Mouse (Mus musculus): ENCODE measurements around the gene Gas2l3. TPM values are rescaled to one million over a fixed set of nuclear protein-coding genes. Genes with fewer than 3 reads are reported as not detected.

Gas2l3 gene
- polyA plus RNA-seq, 1 experiment from 2014 or later: 6.0 TPM

DNA sequence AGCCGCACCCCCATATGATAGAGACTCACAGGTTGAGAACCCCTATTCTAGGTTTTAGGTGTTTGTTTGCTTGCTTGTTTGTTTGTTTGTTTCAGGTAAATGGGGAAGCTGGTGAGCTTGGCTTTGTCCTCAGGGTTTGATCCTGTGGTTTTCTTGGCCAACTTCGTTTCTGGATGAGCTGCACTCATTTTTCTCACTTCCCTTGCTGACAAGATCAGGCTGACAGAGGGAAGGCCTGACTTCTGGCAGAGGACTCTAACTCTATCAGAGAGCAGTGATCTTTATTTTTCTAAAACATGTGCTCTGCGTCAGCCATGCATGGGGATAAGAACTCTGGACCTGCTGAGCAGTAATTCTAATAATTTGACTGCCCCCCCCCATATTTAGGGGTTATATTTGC is 84.8 kb downstream of the Gas2l3 start:
- H3K27me3 ChIP-seq (ENCODE audit: control insufficient read depth, insufficient read depth, low read length): no peaks in the 10 kb centered on the region
- H3K4me3 ChIP-seq (replicated peaks; ENCODE audit: low read depth, low read length): no peak overlapping the region
- no peak overlapping the region for H3K27ac ChIP-seq (replicated peaks; ENCODE audit: low read depth, low read length)
- H3K4me2 ChIP-seq (ENCODE audit: low read length): no peak overlapping the region
- H3K36me3 ChIP-seq (ENCODE audit: control insufficient read depth, insufficient read depth, low read length): no peaks in the 10 kb centered on the region
- no peak overlapping the region for H3K9ac ChIP-seq (replicated peaks; ENCODE audit: low read length)
- WGBS: 78% methylated on average over 3 of the region's 3 CpGs
- ATAC-seq (ENCODE audit: low FRiP score, low TSS enrichment) (no peak), DNase-seq (no peak)
- no peaks in the 10 kb centered on the region for H3K9me3 ChIP-seq (ENCODE audit: control insufficient read depth, low read length)
- no peaks in the 10 kb centered on the region for H3K4me1 ChIP-seq (ENCODE audit: control insufficient read depth, insufficient read depth, low read length)

Other genes with a start within 250 kb of the Gas2l3 start
- 7.8 and 8.9 TPM in 2 replicates for gene Ano4, start 99.2 kb downstream of the Gas2l3 start, polyA plus RNA-seq (2014; fragmentation: Nextera tagmentation; extraction: Ambion mirVana)
- not detected in 2 replicates for gene Nr1h4, start 89.6 kb upstream of the Gas2l3 start, polyA plus RNA-seq (2014; fragmentation: Nextera tagmentation; extraction: Ambion mirVana)
- 1.1 and 1.3 TPM in 2 replicates for gene Slc17a8, start 177.3 kb upstream of the Gas2l3 start, polyA plus RNA-seq (2014; fragmentation: Nextera tagmentation; extraction: Ambion mirVana)
- 18.8 and 20.6 TPM in 2 replicates for gene Scyl2, start 242.3 kb upstream of the Gas2l3 start, polyA plus RNA-seq (2014; fragmentation: Nextera tagmentation; extraction: Ambion mirVana)

Measured in midbrain, embryonic 14.5 days (tissue).